Mouse (Mus musculus): ENCODE measurements at regions not wholly inside any gene's neighbourhood (a gene's known extent, or its start where the extent isn't known, plus 50 kb on each side); places are given as distances from the start of the nearest gene placed in this dataset.

GRCm38 (mm10) chr13:46038441-46039331, 73.9 kb upstream of the Atxn1 start:
- no peak for DNase-seq (ENCODE audit: low read depth, low spot score)

GRCm38 (mm10) chr13:46032281-46032680, 67.5 kb upstream of the Atxn1 start:
- no peak for DNase-seq (ENCODE audit: low read depth, low spot score)

GRCm38 (mm10) chr13:46026018-46026417, 61.2 kb upstream of the Atxn1 start:
- no peak for DNase-seq (ENCODE audit: low read depth, low spot score)

- no peak for DNase-seq (ENCODE audit: low read depth, low spot score)
Observed at GRCm38 (mm10) chr13:46023630-46024041, 58.8 kb upstream of the Atxn1 start.

- DNase-seq (ENCODE audit: low read depth, low spot score): no peak
Observed at GRCm38 (mm10) chr13:46023187-46023586, 58.4 kb upstream of the Atxn1 start.

GRCm38 (mm10) chr13:46020945-46021835, 56.4 kb upstream of the Atxn1 start:
- DNase-seq (ENCODE audit: low read depth, low spot score): no peak

GRCm38 (mm10) chr13:46019431-46020166, 54.8 kb upstream of the Atxn1 start:
- DNase-seq (ENCODE audit: low read depth, low spot score): peak; percentile 36

GRCm38 (mm10) chr13:46018903-46019430, 54.2 kb upstream of the Atxn1 start:
- DNase-seq (ENCODE audit: low read depth, low spot score): no peak

- no peak for DNase-seq (ENCODE audit: low read depth, low spot score)
Observed at GRCm38 (mm10) chr13:46017742-46018141, 52.9 kb upstream of the Atxn1 start.

- DNase-seq (ENCODE audit: low read depth, low spot score): peak; percentile 64
Observed at GRCm38 (mm10) chr13:46017011-46017410, 52.2 kb upstream of the Atxn1 start.

GRCm38 (mm10) chr13:46015231-46015630, 50.4 kb upstream of the Atxn1 start:
- DNase-seq (ENCODE audit: low read depth, low spot score): peak; percentile 32

GRCm38 (mm10) chr13:46014637-46015036, 49.8 kb upstream of the Atxn1 start:
- DNase-seq (ENCODE audit: low read depth, low spot score): peak; percentile 60

Data from ES-CJ7 (cell line).